Mouse (Mus musculus) myocyte (in vitro differentiated cells): ENCODE measurements around the gene Zfp953. TPM values are rescaled to one million over a fixed set of nuclear protein-coding genes. Genes with fewer than 3 reads are reported as not detected.
A peak's percentile ranks its signal among the peaks of the same experiment; 100 is the strongest.

Experiments
- H3K27me3 ChIP-seq: one replicate; pipeline ENCODE4 v1.6.1; 2011; ENCODE audit not compliant: control insufficient read depth, insufficient read depth, insufficient read length
- H3K36me3 ChIP-seq: one replicate; pipeline ENCODE4 v1.6.1; 2011; ENCODE audit not compliant: control insufficient read depth, insufficient read depth
- H3K4me2 ChIP-seq: one replicate; pipeline ENCODE4 v1.6.1; 2011; ENCODE audit warnings: low read depth, control low read depth
- H3K4me3 ChIP-seq: one replicate; pipeline ENCODE4 v1.5.1; 2011; ENCODE audit warnings: mild to moderate bottlenecking, control low read depth, moderate library complexity
- H3K79me2 ChIP-seq: one replicate; pipeline ENCODE4 v1.6.1; 2011; ENCODE audit not compliant: control insufficient read depth, insufficient read depth
- H3ac ChIP-seq: one replicate; pipeline ENCODE4 v1.6.1; 2011; ENCODE audit not compliant: control insufficient read depth, insufficient read length
- CEBPB ChIP-seq: IDR thresholded peaks from 2 replicates; pipeline ENCODE4 v1.6.1; 2011; ENCODE audit warnings: mild to moderate bottlenecking, moderate library complexity; ENCODE audit not compliant: poor library complexity, insufficient read depth, severe bottlenecking
- E2F4 ChIP-seq: IDR thresholded peaks from one replicate; pipeline ENCODE4 v1.6.1; 2011; ENCODE audit warnings: mild to moderate bottlenecking, control low read depth, moderate library complexity; ENCODE audit not compliant: insufficient read depth
- MAX ChIP-seq: IDR thresholded peaks from one replicate; pipeline ENCODE4 v1.6.1; 2011; ENCODE audit warnings: low read depth, mild to moderate bottlenecking, control low read depth
- MYOD1 ChIP-seq, 3 experiments: IDR thresholded peaks; one replicate each; pipeline ENCODE4 v1.6.1; 2011; ENCODE audit warnings: control low read depth in 2 of 3, low read depth in 2 of 3, mild to moderate bottlenecking in 2 of 3, moderate library complexity in 1 of 3; ENCODE audit not compliant: insufficient read length in 2 of 3, control insufficient read depth in 1 of 3
- MYOG ChIP-seq, 3 experiments: IDR thresholded peaks; one replicate each; pipeline ENCODE4 v1.6.1; 2011; ENCODE audit warnings: control low read depth in 2 of 3, low read depth in 2 of 3, mild to moderate bottlenecking in 2 of 3; ENCODE audit not compliant: insufficient read length in 2 of 3, control insufficient read depth in 1 of 3, insufficient read depth in 1 of 3
- POLR2A ChIP-seq: IDR thresholded peaks from one replicate; pipeline ENCODE4 v1.6.1; 2011; ENCODE audit warnings: low read depth, mild to moderate bottlenecking, control low read depth, moderate library complexity; ENCODE audit not compliant: insufficient read length
- POLR2AphosphoS2 ChIP-seq: IDR thresholded peaks from one replicate; pipeline ENCODE4 v1.6.1; 2011; ENCODE audit warnings: low read depth, control low read depth; ENCODE audit not compliant: insufficient read length
- REST ChIP-seq: IDR thresholded peaks from one replicate; pipeline ENCODE4 v1.6.1; 2011; ENCODE audit warnings: mild to moderate bottlenecking, control low read depth, moderate library complexity; ENCODE audit not compliant: insufficient read depth, insufficient read length
- SRF ChIP-seq: IDR thresholded peaks from one replicate; pipeline ENCODE4 v1.6.1; 2011; ENCODE audit warnings: low read depth; ENCODE audit not compliant: control insufficient read depth, insufficient read length
- TCF12 ChIP-seq: IDR thresholded peaks from one replicate; pipeline ENCODE4 v1.6.1; 2011; ENCODE audit warnings: mild to moderate bottlenecking, control low read depth; ENCODE audit not compliant: poor library complexity, insufficient read depth, severe bottlenecking
- TCF3 ChIP-seq: IDR thresholded peaks from one replicate; pipeline ENCODE4 v1.6.1; 2011; ENCODE audit warnings: low read depth, control low read depth; ENCODE audit not compliant: insufficient read length
- USF1 ChIP-seq: IDR thresholded peaks from one replicate; pipeline ENCODE4 v1.6.1; 2011; ENCODE audit warnings: low read depth, mild to moderate bottlenecking, control low read depth, moderate library complexity
- polyA plus RNA-seq: library from polyadenylated mRNA; unstranded; fragments of >200 nt; fragmentation: generic; extraction: Trizol; gene quantifications from one replicate; pipeline ENCODE4 v1.2.1, GENCODE M21; 2012; ENCODE audit warnings: missing spikeins

Zfp953 gene
- polyA plus RNA-seq, 1 experiment: 0.12 TPM

GRCm38 (mm10) chr13:67332877-67333276 lies 27.5 kb downstream of the Zfp953 start:
- no peaks in the 10 kb centered on the region for H3K79me2 ChIP-seq
- H3ac ChIP-seq: no peak overlapping the region
- TF ChIP-seq USF1: no peak
- TF ChIP-seq POLR2AphosphoS2: no peak
- no peak for TF ChIP-seq MYOG (IDR thresholded peaks at IDR 0.05; ENCODE audit: control insufficient read depth in 1 of 3, insufficient read depth in 1 of 3, insufficient read length in 2 of 3, low read depth in 2 of 3)
- TF ChIP-seq POLR2A: no peak
- no peak for TF ChIP-seq TCF12
- TF ChIP-seq MAX: no peak
- TF ChIP-seq E2F4: no peak
- TF ChIP-seq SRF: no peak
- TF ChIP-seq TCF3: no peak
- no peak for TF ChIP-seq CEBPB
- no peak for TF ChIP-seq MYOD1 (IDR thresholded peaks at IDR 0.05; ENCODE audit: control insufficient read depth in 1 of 3, insufficient read length in 2 of 3, low read depth in 2 of 3)
- TF ChIP-seq REST: no peak
- H3K27me3 ChIP-seq: no peaks in the 10 kb centered on the region
- H3K4me3 ChIP-seq: peak overlapping the region; percentile 28
- peak overlapping the region; percentile 84 for H3K4me2 ChIP-seq
- H3K36me3 ChIP-seq: no peaks in the 10 kb centered on the region

- peak within 1 kb of the TSS; percentile 84 for H3K4me2 ChIP-seq
- H3K27me3 ChIP-seq: no peaks in the 10 kb centered on the region
- TF ChIP-seq TCF3 (no peak), SRF (peak; percentile 17)
- no peaks in the 10 kb centered on the region for H3K36me3 ChIP-seq
- peak within 1 kb of the TSS; percentile 28 for H3K4me3 ChIP-seq
- no peaks in the 10 kb centered on the region for H3K79me2 ChIP-seq
- H3ac ChIP-seq: no peak within 1 kb of the TSS
Measured at GRCm38 (mm10) chr13:67332019-67332724, 28.2 kb downstream of the Zfp953 start, which contains the start of gene Zfp595. Gene Zfp595, minus strand, starts transcription at chr13:67332570.

GRCm38 (mm10) chr13:67306718-67307117 lies 53.7 kb downstream of the Zfp953 start:
- Histone ChIP-seq H3ac (peak overlapping the region; percentile 20), H3K4me2 (peak overlapping the region; percentile 90), H3K27me3 (no peaks in the 10 kb centered on the region), H3K79me2 (no peaks in the 10 kb centered on the region), H3K4me3 (peak overlapping the region; percentile 38), H3K36me3 (no peaks in the 10 kb centered on the region)
- no peak for TF ChIP-seq POLR2A
- TF ChIP-seq POLR2AphosphoS2: no peak
- no peak for TF ChIP-seq USF1
- TF ChIP-seq REST: no peak
- TF ChIP-seq E2F4: no peak
- no peak for TF ChIP-seq MYOG (IDR thresholded peaks at IDR 0.05; ENCODE audit: control insufficient read depth in 1 of 3, insufficient read depth in 1 of 3, insufficient read length in 2 of 3, low read depth in 2 of 3)
- TF ChIP-seq TCF3: no peak
- no peak for TF ChIP-seq SRF
- TF ChIP-seq MAX: no peak
- no peak for TF ChIP-seq TCF12
- TF ChIP-seq CEBPB: no peak
- no peak for TF ChIP-seq MYOD1 (IDR thresholded peaks at IDR 0.05; ENCODE audit: control insufficient read depth in 1 of 3, insufficient read length in 2 of 3, low read depth in 2 of 3)

- Histone ChIP-seq H3K27me3 (no peaks in the 10 kb centered on the region), H3K4me2 (peak within 1 kb of the TSS; percentile 90), H3K36me3 (no peaks in the 10 kb centered on the region), H3K4me3 (peak within 1 kb of the TSS; percentile 38), H3ac (peak within 1 kb of the TSS; percentile 20), H3K79me2 (no peaks in the 10 kb centered on the region)
- TF ChIP-seq SRF (peak; percentile 12), MAX (peak; percentile 77), USF1 (peak; percentile 22), POLR2AphosphoS2 (no peak), MYOG (IDR thresholded peaks at IDR 0.05; ENCODE audit: control insufficient read depth in 1 of 3, insufficient read depth in 1 of 3, insufficient read length in 2 of 3, low read depth in 2 of 3) (no peak), E2F4 (no peak), TCF12 (no peak), POLR2A (peak; percentile 50), TCF3 (no peak), MYOD1 (IDR thresholded peaks at IDR 0.05; ENCODE audit: control insufficient read depth in 1 of 3, insufficient read length in 2 of 3, low read depth in 2 of 3) (peak in 2 of 3 experiments; percentile 23 to 38), REST (no peak), CEBPB (no peak)
Measured at GRCm38 (mm10) chr13:67305822-67306672, 54.4 kb downstream of the Zfp953 start, which contains the start of gene Zfp457. Gene Zfp457, minus strand, starts transcription at chr13:67306485.

Other genes with a start within 250 kb of the Zfp953 start
- gene Rslcan18, start 244.3 kb downstream of the Zfp953 start, polyA plus RNA-seq: 0.19 TPM
- 0.59 TPM for gene Zfp759, start 238.9 kb downstream of the Zfp953 start, polyA plus RNA-seq
- 0.41 TPM for gene Rsl1, start 187.4 kb downstream of the Zfp953 start, polyA plus RNA-seq
- 0.05 TPM for gene Zfp455, start 166.1 kb downstream of the Zfp953 start, polyA plus RNA-seq
- 0.20 TPM for gene Zfp458, start 82.1 kb downstream of the Zfp953 start, polyA plus RNA-seq
- 0.10 TPM for gene Zfp457, start 54.1 kb downstream of the Zfp953 start, polyA plus RNA-seq
- gene Zfp595, start 28.0 kb downstream of the Zfp953 start, polyA plus RNA-seq: 0.48 TPM
- gene Gm28044, start 69 bp downstream of the Zfp953 start, polyA plus RNA-seq: 1.3 TPM
- 1.0 TPM for gene Gm28041, start 15.1 kb upstream of the Zfp953 start, polyA plus RNA-seq
- gene Zfp456, start 15.2 kb upstream of the Zfp953 start, polyA plus RNA-seq: 0.04 TPM
- gene Zfp429, start 39.2 kb upstream of the Zfp953 start, polyA plus RNA-seq: 1.1 TPM
- not detected for gene Zfp459, start 60.8 kb upstream of the Zfp953 start, polyA plus RNA-seq
- 1.4 TPM for gene Zfp874a, start 91.0 kb upstream of the Zfp953 start, polyA plus RNA-seq
- gene Zfp874b, start 123.7 kb upstream of the Zfp953 start, polyA plus RNA-seq: 1.8 TPM
- 1.6 TPM for gene Zfp58, start 139.9 kb upstream of the Zfp953 start, polyA plus RNA-seq
- gene Gm26965, start 165.5 kb upstream of the Zfp953 start, polyA plus RNA-seq: not detected
- gene Zfp87, start 165.6 kb upstream of the Zfp953 start, polyA plus RNA-seq: 18.0 TPM
- gene Zfp748, start 193.2 kb upstream of the Zfp953 start, polyA plus RNA-seq: 0.68 TPM
- gene Zfp729b, start 249.1 kb upstream of the Zfp953 start, polyA plus RNA-seq: 0.86 TPM